Comparison of ENCODE assay signal across 8 mouse cellular contexts in genomic region chr11:55015831-55016241, GRCm38 (mm10). TPM values are rescaled to one million over a fixed set of nuclear protein-coding genes. Genes with fewer than 3 reads are reported as not detected.
DNase-seq lines count a peak whose midpoint lies in the region; ATAC-seq lines count a peak whose summit lies in the region.

No protein-coding gene starts in this region.

- peaks cover 29% of the 10 kb centered on the region for H3K4me1 ChIP-seq in hindbrain, embryonic 13.5 days (replicated peaks)
- peaks cover 31% of the 10 kb centered on the region for H3K4me1 ChIP-seq in lung, embryonic 15.5 days

- H3K4me3 ChIP-seq in hindbrain, embryonic 13.5 days: no peak overlapping the region
- no peak overlapping the region for H3K4me3 ChIP-seq in lung, embryonic 15.5 days

- peak; percentile 69; the same call in 1 of the 2 replicates for ATAC-seq in hindbrain, embryonic 13.5 days (ENCODE audit: low FRiP score)
- no peak for ATAC-seq in lung, embryonic 15.5 days (ENCODE audit: borderline replicate concordance, extremely low read depth, low FRiP score, low TSS enrichment)

- H3K36me3 ChIP-seq in hindbrain, embryonic 13.5 days: peaks cover 6% of the 10 kb centered on the region
- H3K36me3 ChIP-seq in lung, embryonic 15.5 days: peaks cover 77% of the 10 kb centered on the region

- no peaks in the 10 kb centered on the region for H3K27me3 ChIP-seq in hindbrain, embryonic 13.5 days
- H3K27me3 ChIP-seq in lung, embryonic 15.5 days: no peaks in the 10 kb centered on the region

- no peak overlapping the region; the same call in 1 of the 2 replicates for H3K9ac ChIP-seq in hindbrain, embryonic 13.5 days
- no peak overlapping the region for H3K9ac ChIP-seq in lung, embryonic 15.5 days

- WGBS in hindbrain, embryonic 13.5 days: 72% methylated on average over 9 of the region's 9 CpGs
- 59% methylated on average over 9 of the region's 9 CpGs for WGBS in lung, embryonic 15.5 days

- peak overlapping the region; percentile 79 for H3K27ac ChIP-seq in hindbrain, embryonic 13.5 days
- peak overlapping the region; percentile 5; the same call in 1 of the 2 replicates for H3K27ac ChIP-seq in lung, embryonic 15.5 days

- no peaks in the 10 kb centered on the region for H3K9me3 ChIP-seq in hindbrain, embryonic 13.5 days
- H3K9me3 ChIP-seq in lung, embryonic 15.5 days: no peaks in the 10 kb centered on the region

- no peak overlapping the region for H3K4me2 ChIP-seq in hindbrain, embryonic 13.5 days
- H3K4me2 ChIP-seq in lung, embryonic 15.5 days: no peak overlapping the region

- peak; percentile 46 for DNase-seq in layer of hippocampus, adult 11-12 months (ENCODE audit: low spot score)
- DNase-seq in layer of hippocampus, adult 9-10 months (ENCODE audit: low spot score): no peak
- DNase-seq in adrenal gland, postnatal 14 days: peak; percentile 89
- DNase-seq in fat pad, adult 2 months (ENCODE audit: extremely low read depth, low read depth, low spot score): peak; percentile 18
- no peak for DNase-seq in spleen, postnatal 14 days (ENCODE audit: low spot score in 2 of 2)
- DNase-seq in thymus, postnatal 36 days: no peak

RNA-seq across cellular contexts. Expression of gene Anxa6, which starts 17.4 kb away (rescaled TPM):
- total RNA-seq in adrenal gland, postnatal 14 days (2021): 146 and 152 TPM in 2 replicates
- polyA plus RNA-seq in hindbrain, embryonic 13.5 days (2015; fragmentation: Nextera tagmentation; extraction: Ambion mirVana): 59.3 and 61.1 TPM in 2 replicates
- polyA plus RNA-seq in lung, embryonic 15.5 days (2015; fragmentation: Nextera tagmentation; extraction: Ambion mirVana): 422 and 428 TPM in 2 replicates

RNA-seq across cellular contexts. Expression of gene Tnip1, which starts 53.1 kb away (rescaled TPM):
- 53.8 and 74.2 TPM in 2 replicates for total RNA-seq in adrenal gland, postnatal 14 days (2021)
- polyA plus RNA-seq in hindbrain, embryonic 13.5 days (2015; fragmentation: Nextera tagmentation; extraction: Ambion mirVana): 19.3 TPM in 2 replicates
- polyA plus RNA-seq in lung, embryonic 15.5 days (2015; fragmentation: Nextera tagmentation; extraction: Ambion mirVana): 14.9 and 17.5 TPM in 2 replicates

Comparison
In these comparisons a context has a peak if more than half of its experiments do, and no peak if none do; other contexts are left out.
1. DNase-seq: peak in layer of hippocampus, adult 11-12 months (single experiment), adrenal gland, postnatal 14 days (single experiment) and fat pad, adult 2 months (single experiment); none in layer of hippocampus, adult 9-10 months (single experiment), spleen, postnatal 14 days (0 of 2) and thymus, postnatal 36 days (0 of 2).